Mouse (Mus musculus) lung, postnatal 0 days (tissue): ENCODE measurements around the gene Rnft2.

Experiments used
- CTCF ChIP-seq: IDR thresholded peaks from 2 replicates; pipeline ENCODE4 v1.5.1; 2016; ENCODE audit warnings: antibody characterized with exemption, mild to moderate bottlenecking
- EP300 ChIP-seq: IDR thresholded peaks from 2 replicates; pipeline ENCODE4 v1.6.1; 2016; ENCODE audit warnings: antibody characterized with exemption, mild to moderate bottlenecking, control low read depth

DNA sequence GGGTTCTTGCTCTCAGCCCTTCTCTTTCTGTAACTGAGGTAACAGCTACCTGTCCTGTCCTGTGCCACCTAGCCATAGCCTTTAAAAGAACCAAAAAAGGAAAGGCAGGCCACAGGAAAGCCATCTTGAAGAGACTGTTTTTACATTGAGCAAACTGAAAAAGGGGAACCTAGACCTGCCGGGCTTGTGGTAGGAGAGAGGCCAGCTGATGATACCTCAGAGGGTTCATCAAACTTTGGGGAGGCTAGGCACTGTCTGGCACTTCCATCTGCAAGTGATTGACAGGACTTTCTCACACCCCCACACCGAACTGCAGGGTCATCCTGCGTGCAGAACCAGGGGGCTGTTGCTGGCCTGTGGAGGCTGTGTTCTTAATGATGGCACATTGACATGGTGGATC, 8.6 kb upstream of the Rnft2 start:
- TF ChIP-seq EP300: no peak
- TF ChIP-seq CTCF: no peak
